In genomic region chr1:180957989-180958388, GRCm38 (mm10) we compare ENCODE assay signal across 30 mouse cellular contexts. TPM values are rescaled to one million over a fixed set of nuclear protein-coding genes. Genes with fewer than 3 reads are reported as not detected.
A peak's percentile ranks its signal among the peaks of the same experiment; 100 is the strongest.
DNase-seq lines count a peak whose midpoint lies in the region; ATAC-seq and TF ChIP-seq lines count a peak whose summit lies in the region.
"Had no signal": no experiment of that assay in that cellular context is flagged by ENCODE, and none has a peak within 500 bp of the region (broad histone marks: within the 10 kb centered on the region; RNA-seq: fewer than 3 reads in every experiment).

No protein-coding gene starts in this region.

- DNase-seq in kidney, adult 11 months = peak; percentile 40
- DNase-seq in lung, adult 18-20 months = peak; percentile 51 to 59
- no peak for DNase-seq in lung, postnatal 0 days (ENCODE audit: low spot score)
- DNase-seq in stomach, postnatal 0 days (ENCODE audit: low spot score) = peak; percentile 73
- DNase-seq: adrenal gland, adult 2 months; adrenal gland, postnatal 14 days; cerebellum, adult 11-12 months; cerebellum, adult 8-10 months; cerebellum, postnatal 10 days; cerebellum, postnatal 36 days; embryo, embryonic 11 days; gastrocnemius, postnatal 10 days; gastrocnemius, postnatal 36 days; heart, adult 2 months; heart, postnatal 10 days; heart, postnatal 36 days had no signal

- H3K4me2 ChIP-seq in kidney, embryonic 15.5 days = no peak overlapping the region
- no peak overlapping the region for H3K4me2 ChIP-seq in lung, postnatal 0 days (replicated peaks; ENCODE audit: low read depth, low read length)
- H3K4me2 ChIP-seq in stomach, postnatal 0 days (replicated peaks; ENCODE audit: low read depth) = no peak overlapping the region
- H3K4me2 ChIP-seq: embryonic facial prominence, embryonic 13.5 days; forebrain, embryonic 12.5 days; forebrain, embryonic 15.5 days; heart, embryonic 11.5 days; heart, embryonic 15.5 days; hindbrain, embryonic 13.5 days had no signal

- TF ChIP-seq CTCF in lung, postnatal 0 days (IDR thresholded peaks at IDR 0.05) = no peak
- TF ChIP-seq CTCF in stomach, postnatal 0 days (IDR thresholded peaks at IDR 0.05; ENCODE audit: low read depth) = no peak

- no peaks in the 10 kb centered on the region for H3K27me3 ChIP-seq in kidney, embryonic 15.5 days
- H3K27me3 ChIP-seq in lung, postnatal 0 days (replicated peaks; ENCODE audit: insufficient read depth, low read length) = no peaks in the 10 kb centered on the region
- H3K27me3 ChIP-seq in stomach, postnatal 0 days (ENCODE audit: control insufficient read depth, insufficient read depth, low read length) = no peaks in the 10 kb centered on the region
- H3K27me3 ChIP-seq: embryonic facial prominence, embryonic 13.5 days; forebrain, embryonic 12.5 days; forebrain, embryonic 15.5 days; heart, embryonic 15.5 days; hindbrain, embryonic 13.5 days had no signal

- H3K4me1 ChIP-seq in kidney, embryonic 15.5 days = 0 out of 2 replicates have a peak, but pooled peaks cover 4% of the 10 kb centered on the region
- no peaks in the 10 kb centered on the region for H3K4me1 ChIP-seq in lung, postnatal 0 days (ENCODE audit: insufficient read depth, low read depth, low read length)
- no peaks in the 10 kb centered on the region for H3K4me1 ChIP-seq in stomach, postnatal 0 days (replicated peaks; ENCODE audit: control insufficient read depth, insufficient read depth)
- H3K4me1 ChIP-seq: forebrain, embryonic 12.5 days; forebrain, embryonic 15.5 days; heart, embryonic 15.5 days; hindbrain, embryonic 13.5 days had no signal

- H3K27ac ChIP-seq in kidney, embryonic 15.5 days = no peak overlapping the region
- H3K27ac ChIP-seq in lung, postnatal 0 days (ENCODE audit: low read length) = no peak overlapping the region
- H3K27ac ChIP-seq in stomach, postnatal 0 days (replicated peaks) = no peak overlapping the region
- H3K27ac ChIP-seq: embryonic facial prominence, embryonic 10.5 days; embryonic facial prominence, embryonic 13.5 days; forebrain, embryonic 12.5 days; forebrain, embryonic 15.5 days; heart, adult 2 months; heart, embryonic 15.5 days; hindbrain, embryonic 10.5 days; hindbrain, embryonic 13.5 days had no signal

- no peak for ATAC-seq in kidney, embryonic 15.5 days (replicated peaks; ENCODE audit: low FRiP score)
- ATAC-seq in lung, postnatal 0 days = no peak
- 0 out of 2 replicates have a peak, but pooled peaks have one; percentile 13 for ATAC-seq in megakaryocyte-erythroid progenitor cell, adult 5-6 weeks (replicated peaks; ENCODE audit: low FRiP score, low TSS enrichment, poor library complexity, severe bottlenecking)
- peak; percentile 78 for ATAC-seq in stomach, postnatal 0 days (ENCODE audit: low FRiP score, low TSS enrichment)
- ATAC-seq: CD4-positive, CD25-positive, alpha-beta regulatory T cell, adult 4 months; forebrain, embryonic 15.5 days; hindbrain, embryonic 16.5 days had no signal

- WGBS in kidney, embryonic 15.5 days = 88% methylated on average over 3 of the region's 3 CpGs
- 93% methylated on average over 3 of the region's 3 CpGs for WGBS in lung, postnatal 0 days
- WGBS in stomach, postnatal 0 days = 70% methylated on average over 3 of the region's 3 CpGs

- peaks cover 33% of the 10 kb centered on the region for H3K36me3 ChIP-seq in kidney, embryonic 15.5 days
- peaks cover 41% of the 10 kb centered on the region for H3K36me3 ChIP-seq in lung, postnatal 0 days (ENCODE audit: insufficient read depth, low read length)
- peaks cover 41% of the 10 kb centered on the region for H3K36me3 ChIP-seq in stomach, postnatal 0 days (ENCODE audit: control insufficient read depth, insufficient read depth, low read length)
- H3K36me3 ChIP-seq: embryonic facial prominence, embryonic 10.5 days; forebrain, embryonic 12.5 days; forebrain, embryonic 15.5 days; hindbrain, embryonic 10.5 days; hindbrain, embryonic 13.5 days had no signal

- H3K9me3 ChIP-seq in kidney, embryonic 15.5 days (replicated peaks) = no peaks in the 10 kb centered on the region
- no peaks in the 10 kb centered on the region for H3K9me3 ChIP-seq in lung, postnatal 0 days (ENCODE audit: low read length)
- no peaks in the 10 kb centered on the region for H3K9me3 ChIP-seq in stomach, postnatal 0 days (ENCODE audit: control insufficient read depth, low read length)
- H3K9me3 ChIP-seq: embryonic facial prominence, embryonic 10.5 days; embryonic facial prominence, embryonic 13.5 days; forebrain, embryonic 12.5 days; forebrain, embryonic 15.5 days; heart, embryonic 15.5 days; hindbrain, embryonic 10.5 days; hindbrain, embryonic 13.5 days had no signal

- no peak for TF ChIP-seq EP300 in lung, postnatal 0 days (IDR thresholded peaks at IDR 0.05)
- no peak for TF ChIP-seq EP300 in stomach, postnatal 0 days (optimal IDR thresholded peaks at IDR 0.05)

- H3K4me3 ChIP-seq in kidney, embryonic 15.5 days (replicated peaks) = no peak overlapping the region
- H3K4me3 ChIP-seq in lung, postnatal 0 days (ENCODE audit: low read depth, low read length) = no peak overlapping the region
- no peak overlapping the region for H3K4me3 ChIP-seq in stomach, postnatal 0 days (ENCODE audit: low read depth, low read length)
- H3K4me3 ChIP-seq: embryonic facial prominence, embryonic 10.5 days; embryonic facial prominence, embryonic 13.5 days; erythroblast, embryonic 14.5 days; forebrain, embryonic 12.5 days; forebrain, embryonic 15.5 days; heart, adult 2 months; heart, embryonic 15.5 days; hindbrain, embryonic 10.5 days; hindbrain, embryonic 13.5 days had no signal

- H3K9ac ChIP-seq in kidney, embryonic 15.5 days = no peak overlapping the region
- no peak overlapping the region for H3K9ac ChIP-seq in lung, postnatal 0 days (replicated peaks; ENCODE audit: low read depth)
- no peak overlapping the region for H3K9ac ChIP-seq in stomach, postnatal 0 days (ENCODE audit: low read length)
- H3K9ac ChIP-seq: embryonic facial prominence, embryonic 13.5 days; forebrain, embryonic 12.5 days; forebrain, embryonic 15.5 days; heart, embryonic 15.5 days; hindbrain, embryonic 13.5 days had no signal

RNA-seq across cellular contexts. Expression of gene Tmem63a, which starts 15.8 kb away (rescaled TPM):
- 10.2 and 12.5 TPM in 2 replicates for polyA plus RNA-seq in kidney, embryonic 15.5 days (2015; fragmentation: Nextera tagmentation; extraction: Ambion mirVana)
- polyA plus RNA-seq in lung, postnatal 0 days (2015; fragmentation: Nextera tagmentation; extraction: Ambion mirVana) = 22.7 and 25.1 TPM in 2 replicates
- total RNA-seq in megakaryocyte-erythroid progenitor cell, adult 5-6 weeks (2014; fragmentation: Nextera tagmentation) = 22.5 and 26.6 TPM in 2 replicates
- 4.8 and 10.8 TPM in 2 replicates for total RNA-seq in megakaryocyte-erythroid progenitor cell, adult 5-6 weeks (2017)
- 35.2 and 36.7 TPM in 2 replicates for polyA plus RNA-seq in stomach, postnatal 0 days (2015; fragmentation: Nextera tagmentation; extraction: Ambion mirVana)

RNA-seq across cellular contexts. Expression of gene Lefty1, which starts 23.2 kb away (rescaled TPM):
- polyA plus RNA-seq in kidney, embryonic 15.5 days (2015; fragmentation: Nextera tagmentation; extraction: Ambion mirVana) = 1.3 TPM in 2 replicates
- 1.1 and 2.1 TPM in 2 replicates for polyA plus RNA-seq in lung, postnatal 0 days (2015; fragmentation: Nextera tagmentation; extraction: Ambion mirVana)
- total RNA-seq in megakaryocyte-erythroid progenitor cell, adult 5-6 weeks (2014; fragmentation: Nextera tagmentation) = 6.4 and 11.9 TPM in 2 replicates
- total RNA-seq in megakaryocyte-erythroid progenitor cell, adult 5-6 weeks (2017) = 3.4 TPM in 1 of 2 replicates, not detected in the other
- 6.1 TPM in 2 replicates for polyA plus RNA-seq in stomach, postnatal 0 days (2015; fragmentation: Nextera tagmentation; extraction: Ambion mirVana)
- total RNA-seq: granulocyte monocyte progenitor cell, adult 5-6 weeks had no signal
- polyA plus RNA-seq: CD4-positive, CD25-positive, alpha-beta regulatory T cell, adult 4 months had no signal

RNA-seq across cellular contexts. Expression of gene Pycr2, which starts 53.9 kb away (rescaled TPM):
- 96.2 and 103 TPM in 2 replicates for polyA plus RNA-seq in kidney, embryonic 15.5 days (2015; fragmentation: Nextera tagmentation; extraction: Ambion mirVana)
- 51.9 and 57.5 TPM in 2 replicates for polyA plus RNA-seq in lung, postnatal 0 days (2015; fragmentation: Nextera tagmentation; extraction: Ambion mirVana)
- total RNA-seq in megakaryocyte-erythroid progenitor cell, adult 5-6 weeks (2014; fragmentation: Nextera tagmentation) = 57.0 and 70.4 TPM in 2 replicates
- total RNA-seq in megakaryocyte-erythroid progenitor cell, adult 5-6 weeks (2017) = 21.1 and 34.2 TPM in 2 replicates
- polyA plus RNA-seq in stomach, postnatal 0 days (2015; fragmentation: Nextera tagmentation; extraction: Ambion mirVana) = 62.6 and 63.7 TPM in 2 replicates

Comparison
In these comparisons a context has a peak if more than half of its experiments do, and no peak if none do; other contexts are left out.
1. ATAC-seq: peak in megakaryocyte-erythroid progenitor cell, adult 5-6 weeks (single experiment) and stomach, postnatal 0 days (single experiment); none in kidney, embryonic 15.5 days (single experiment) and lung, postnatal 0 days (single experiment).